Mouse (Mus musculus): ENCODE results near the gene Rhox2a.
"Not testable (repeated sequence)": the region's sequence is repeated elsewhere in the genome, so short reads cannot be mapped to it uniquely, and the experiment has no call there.

The Rhox2a gene

GRCm38 (mm10) chrX:37244676-37245075, at the start of gene Rhox2a:
Rhox2a (plus strand) TSS chrX:37244976.
- DNase-seq = not testable (repeated sequence)

- no peak for DNase-seq
These were observed 46.1 kb upstream of the Rhox2a start for GRCm38 (mm10) chrX:37198676-37199075.

GRCm38 (mm10) chrX:37210941-37211340, 33.8 kb upstream of the Rhox2a start, which contains the start of gene Gm9:
Gm9 (minus strand) TSS chrX:37211041.
- no peak for DNase-seq

GRCm38 (mm10) chrX:37222158-37222557, 22.6 kb upstream of the Rhox2a start, which contains the start of gene Rhox1:
Rhox1 (minus strand) TSS chrX:37222258.
- DNase-seq = not testable (repeated sequence)

GRCm38 (mm10) chrX:37249619-37250018, 4.8 kb downstream of the Rhox2a start, which contains the start of gene Rhox3a:
Rhox3a (plus strand) TSS chrX:37249919.
- DNase-seq = not testable (repeated sequence)

GRCm38 (mm10) chrX:37265038-37265437, 20.3 kb downstream of the Rhox2a start, which contains the start of gene Rhox4a:
Rhox4a (plus strand) TSS chrX:37265338.
- DNase-seq = not testable (repeated sequence)
